Mouse (Mus musculus): ENCODE results near the gene Ewsr1. TPM values are rescaled to one million over a fixed set of nuclear protein-coding genes. Genes with fewer than 3 reads are reported as not detected.
A peak's percentile ranks its signal among the peaks of the same experiment; 100 is the strongest.

Gene Ewsr1
- polyA plus RNA-seq, 1 experiment from 2014 or later, result 449 TPM

DNA sequence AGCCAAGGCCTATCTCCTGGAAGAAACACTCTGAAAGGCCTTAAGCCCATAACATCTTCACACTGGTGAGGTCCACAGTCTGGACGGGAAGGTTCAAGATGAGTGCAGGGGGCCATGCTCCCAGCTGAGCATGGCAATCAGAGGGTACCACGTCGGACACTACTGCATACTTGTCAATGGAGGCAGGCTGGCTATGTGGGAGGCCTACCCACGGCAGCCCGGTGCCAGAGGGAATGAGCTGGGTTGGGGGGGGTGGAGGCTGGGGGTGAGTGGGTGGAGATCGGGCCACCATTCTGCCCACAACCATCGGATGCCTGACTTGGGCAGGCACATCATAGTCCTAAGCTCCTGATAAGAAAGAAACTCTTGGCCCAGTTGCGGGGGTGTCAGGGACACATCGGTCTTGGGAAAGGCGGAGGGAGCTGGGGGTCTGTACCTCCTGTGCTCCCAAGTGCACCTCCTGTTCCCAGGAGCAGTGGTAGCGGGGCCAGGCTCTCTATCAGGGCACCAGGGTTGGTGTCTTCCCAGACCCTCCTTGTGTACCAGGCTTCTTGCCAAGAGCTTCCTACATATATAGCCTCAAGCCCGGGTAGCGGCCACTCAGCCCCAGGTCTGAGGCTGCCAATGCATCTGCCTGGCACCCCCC, 36.1 kb downstream of the Ewsr1 start:
- no peak overlapping the region for H3K27ac ChIP-seq (ENCODE audit: low read depth)
- H3K9ac ChIP-seq, result no peak overlapping the region
- no peak overlapping the region for H3K4me3 ChIP-seq (ENCODE audit: low read depth, low read length)
- H3K27me3 ChIP-seq (ENCODE audit: insufficient read depth, low read length), result peaks cover 62% of the 10 kb centered on the region
- peak overlapping the region; percentile 98; the same call in 1 of the 2 replicates for H3K4me2 ChIP-seq
- peaks cover 10% of the 10 kb centered on the region for H3K36me3 ChIP-seq (ENCODE audit: insufficient read depth)
- ATAC-seq (ENCODE audit: insufficient read depth) (no peak), DNase-seq (no peak)
- whole genome bisulfite sequencing, result 69% methylated on average over 13 of the region's 13 CpGs
- TF ChIP-seq CTCF (IDR thresholded peaks at IDR 0.05; ENCODE audit: low read depth), result no peak
- peaks cover 13% of the 10 kb centered on the region; the same call in 1 of the 2 replicates for H3K4me1 ChIP-seq (ENCODE audit: insufficient read depth)
- no peaks in the 10 kb centered on the region for H3K9me3 ChIP-seq (ENCODE audit: low read depth, low read length)

DNA sequence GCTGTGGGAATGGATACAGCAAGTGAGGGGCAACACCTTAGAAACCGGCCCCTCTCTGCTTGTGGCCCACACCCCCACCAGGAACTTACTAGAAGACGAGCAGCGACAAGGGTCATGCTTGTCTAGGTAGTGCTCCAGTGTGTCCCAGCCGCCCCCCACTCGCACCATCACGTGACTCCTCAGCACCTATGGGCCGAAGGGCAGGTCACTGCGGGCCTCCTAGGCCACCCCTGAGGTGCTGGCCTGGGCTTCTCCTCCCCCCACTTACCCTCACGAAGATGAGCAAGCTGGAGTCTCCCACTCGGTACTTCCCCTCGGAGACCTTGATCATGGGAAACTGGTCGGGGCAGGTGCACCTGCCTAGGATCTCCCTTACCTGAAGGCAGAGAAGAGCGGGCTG, 36.7 kb downstream of the Ewsr1 start:
- DNase-seq (no peak), ATAC-seq (ENCODE audit: insufficient read depth) (no peak)
- peak overlapping the region; percentile 75 for H3K4me2 ChIP-seq
- no peak for TF ChIP-seq CTCF (IDR thresholded peaks at IDR 0.05; ENCODE audit: low read depth)
- H3K36me3 ChIP-seq (ENCODE audit: insufficient read depth), result 0 out of 2 replicates have a peak, but pooled peaks cover 8% of the 10 kb centered on the region
- H3K9me3 ChIP-seq (ENCODE audit: low read depth, low read length), result no peaks in the 10 kb centered on the region
- no peak overlapping the region for H3K27ac ChIP-seq (ENCODE audit: low read depth)
- peak overlapping the region; percentile 35 for H3K4me3 ChIP-seq (ENCODE audit: low read depth, low read length)
- peaks cover 13% of the 10 kb centered on the region; the same call in 1 of the 2 replicates for H3K4me1 ChIP-seq (ENCODE audit: insufficient read depth)
- H3K27me3 ChIP-seq (ENCODE audit: insufficient read depth, low read length), result peaks cover 69% of the 10 kb centered on the region
- peak overlapping the region; percentile 35; the same call in 1 of the 2 replicates for H3K9ac ChIP-seq
- WGBS, result 20% methylated on average over 13 of the region's 13 CpGs

DNA sequence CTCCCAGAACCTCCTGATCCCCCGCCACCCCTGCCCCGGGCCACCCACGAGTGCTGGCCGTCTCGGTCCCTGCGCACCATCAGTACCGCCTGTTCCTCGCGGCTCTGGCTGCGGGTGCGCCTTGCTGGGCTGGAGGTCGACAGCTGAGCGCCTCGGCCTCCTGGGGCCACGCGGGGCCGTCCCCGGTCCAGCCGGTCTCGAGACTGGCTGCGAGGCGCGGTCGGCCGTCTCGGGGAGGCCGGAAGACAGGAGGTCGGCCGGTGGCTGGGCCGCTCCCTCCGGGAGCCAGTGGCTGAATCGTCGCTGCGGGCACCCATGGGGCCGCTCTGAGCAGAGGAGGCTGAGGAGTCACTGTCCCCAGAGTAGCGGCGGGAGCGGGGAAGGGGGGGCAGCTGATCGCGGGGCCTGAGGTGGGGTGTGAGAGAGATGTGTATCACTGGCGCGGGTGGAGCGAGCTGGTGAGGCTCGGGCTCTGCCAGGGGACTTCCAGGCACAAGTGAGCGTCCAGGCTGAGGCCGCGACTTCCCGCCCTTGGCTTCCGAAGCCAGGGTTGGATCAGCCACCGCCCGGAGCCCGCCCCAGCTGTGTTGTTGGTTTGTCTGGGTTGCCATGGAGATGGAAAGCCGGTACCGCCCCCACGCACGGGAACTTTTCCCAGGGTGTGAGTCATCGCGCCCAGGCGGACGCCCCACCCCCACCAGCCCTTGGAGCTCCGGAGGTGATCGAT, 37.5 kb downstream of the Ewsr1 start:
- TF ChIP-seq CTCF (IDR thresholded peaks at IDR 0.05; ENCODE audit: low read depth), result no peak
- peak overlapping the region; percentile 35 for H3K9ac ChIP-seq
- WGBS, result 3% methylated on average over 62 of the region's 62 CpGs

DNA sequence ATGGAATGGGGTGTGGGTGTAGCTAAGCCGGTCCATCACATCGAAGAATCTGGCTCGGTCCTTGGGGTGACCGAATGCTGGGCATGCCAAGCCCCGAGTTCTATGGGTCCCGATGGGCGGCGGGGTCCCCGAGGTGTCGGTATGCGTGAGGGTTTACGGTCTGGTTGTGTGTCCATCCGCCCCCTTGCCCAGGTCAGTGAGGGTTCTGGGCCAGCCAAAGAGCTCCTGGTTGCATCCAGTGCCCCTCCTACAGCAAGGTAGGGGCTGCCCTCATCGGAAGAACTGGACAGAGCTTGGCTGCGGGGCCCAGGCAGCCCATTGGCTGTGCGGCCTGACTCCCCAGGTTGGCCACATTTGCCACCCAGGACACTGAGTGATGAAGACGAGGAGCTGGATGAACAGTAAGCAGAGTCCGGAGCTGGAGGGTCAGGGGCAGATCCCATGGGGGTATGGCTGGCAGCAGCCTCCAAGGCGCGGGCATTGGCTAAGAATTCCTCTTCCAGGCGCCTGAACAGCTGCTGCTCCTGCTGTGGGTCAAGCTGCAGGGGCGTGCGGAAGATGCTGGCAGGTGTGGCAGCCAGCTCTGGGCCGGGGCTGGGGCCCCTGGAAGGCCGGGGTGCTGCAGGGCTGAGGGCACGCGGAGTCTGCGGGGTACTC, 38.2 kb downstream of the Ewsr1 start:
- H3K4me2 ChIP-seq, result peak overlapping the region; percentile 75
- H3K4me3 ChIP-seq (ENCODE audit: low read depth, low read length), result peak overlapping the region; percentile 35
- WGBS, result 57% methylated on average over 28 of the region's 28 CpGs
- ATAC-seq (ENCODE audit: insufficient read depth) (no peak), DNase-seq (no peak)
- H3K9me3 ChIP-seq (ENCODE audit: low read depth, low read length), result no peaks in the 10 kb centered on the region
- peak overlapping the region; percentile 35; the same call in 1 of the 2 replicates for H3K9ac ChIP-seq
- H3K36me3 ChIP-seq (ENCODE audit: insufficient read depth), result 0 out of 2 replicates have a peak, but pooled peaks cover 8% of the 10 kb centered on the region
- H3K27me3 ChIP-seq (ENCODE audit: insufficient read depth, low read length), result peaks cover 83% of the 10 kb centered on the region
- no peak overlapping the region for H3K27ac ChIP-seq (ENCODE audit: low read depth)
- no peak for TF ChIP-seq CTCF (IDR thresholded peaks at IDR 0.05; ENCODE audit: low read depth)
- peaks cover 13% of the 10 kb centered on the region; the same call in 1 of the 2 replicates for H3K4me1 ChIP-seq (ENCODE audit: insufficient read depth)

More for the DNA sequence above, 37.5 kb downstream of the Ewsr1 start:
- DNase-seq (peak; percentile 90), ATAC-seq (ENCODE audit: insufficient read depth) (peak; percentile 37)
- H3K4me2 ChIP-seq, result peak overlapping the region; percentile 75
- no peaks in the 10 kb centered on the region for H3K9me3 ChIP-seq (ENCODE audit: low read depth, low read length)
- H3K36me3 ChIP-seq (ENCODE audit: insufficient read depth), result 0 out of 2 replicates have a peak, but pooled peaks cover 8% of the 10 kb centered on the region
- peaks cover 76% of the 10 kb centered on the region for H3K27me3 ChIP-seq (ENCODE audit: insufficient read depth, low read length)
- H3K4me1 ChIP-seq (ENCODE audit: insufficient read depth), result peaks cover 13% of the 10 kb centered on the region; the same call in 1 of the 2 replicates
- peak overlapping the region; percentile 35 for H3K4me3 ChIP-seq (ENCODE audit: low read depth, low read length)
- no peak overlapping the region for H3K27ac ChIP-seq (ENCODE audit: low read depth)

- TF ChIP-seq CTCF (IDR thresholded peaks at IDR 0.05; ENCODE audit: low read depth), result peak; percentile 91
- no peak overlapping the region for H3K27ac ChIP-seq (ENCODE audit: low read depth)
- no peak overlapping the region for H3K4me2 ChIP-seq
- no peak overlapping the region for H3K4me3 ChIP-seq (ENCODE audit: low read depth, low read length)
- H3K4me1 ChIP-seq (ENCODE audit: insufficient read depth), result peaks cover 13% of the 10 kb centered on the region; the same call in 1 of the 2 replicates
- ATAC-seq (ENCODE audit: insufficient read depth) (no peak), DNase-seq (peak; percentile 66)
- peaks cover 93% of the 10 kb centered on the region for H3K27me3 ChIP-seq (ENCODE audit: insufficient read depth, low read length)
- H3K9me3 ChIP-seq (ENCODE audit: low read depth, low read length), result no peaks in the 10 kb centered on the region
- WGBS, result 9% methylated on average over 27 of the region's 27 CpGs
- H3K36me3 ChIP-seq (ENCODE audit: insufficient read depth), result 0 out of 2 replicates have a peak, but pooled peaks cover 8% of the 10 kb centered on the region
- H3K9ac ChIP-seq, result no peak overlapping the region
Observed at GRCm38 (mm10) chr11:5059704-5060156, 39.3 kb downstream of the Ewsr1 start.

DNA sequence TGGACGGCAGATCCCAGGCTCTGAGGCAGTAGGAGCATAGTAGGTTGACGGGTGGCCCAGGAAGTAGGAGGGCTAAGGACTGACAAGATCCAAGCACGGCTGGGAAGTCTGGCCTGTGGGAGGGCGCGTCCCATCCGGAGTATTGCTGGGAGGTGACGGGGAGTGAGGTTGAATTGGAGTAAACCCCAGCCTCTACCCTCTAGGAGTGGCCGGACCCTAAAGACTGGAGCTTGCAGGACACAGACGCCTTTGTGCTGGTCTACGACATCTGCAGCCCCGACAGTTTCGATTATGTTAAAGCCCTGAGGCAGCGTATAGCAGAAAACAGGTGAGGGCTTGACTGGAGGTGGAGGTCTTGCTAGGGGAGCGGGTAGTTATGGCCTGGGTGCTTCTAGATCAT, 39.8 kb downstream of the Ewsr1 start:
- H3K27me3 ChIP-seq (ENCODE audit: insufficient read depth, low read length), result peaks cover 92% of the 10 kb centered on the region
- no peak overlapping the region for H3K4me2 ChIP-seq
- H3K36me3 ChIP-seq (ENCODE audit: insufficient read depth), result 0 out of 2 replicates have a peak, but pooled peaks cover 8% of the 10 kb centered on the region
- H3K27ac ChIP-seq (ENCODE audit: low read depth), result no peak overlapping the region
- WGBS, result 18% methylated on average over 14 of the region's 14 CpGs
- no peak for TF ChIP-seq CTCF (IDR thresholded peaks at IDR 0.05; ENCODE audit: low read depth)
- DNase-seq (no peak), ATAC-seq (ENCODE audit: insufficient read depth) (no peak)
- no peak overlapping the region for H3K9ac ChIP-seq
- H3K4me1 ChIP-seq (ENCODE audit: insufficient read depth), result peaks cover 12% of the 10 kb centered on the region; the same call in 1 of the 2 replicates
- H3K9me3 ChIP-seq (ENCODE audit: low read depth, low read length), result no peaks in the 10 kb centered on the region
- no peak overlapping the region for H3K4me3 ChIP-seq (ENCODE audit: low read depth, low read length)
